Mouse (Mus musculus): Measurements from ENCODE around the gene Gstm7. TPM values are rescaled to one million over a fixed set of nuclear protein-coding genes. Genes with fewer than 3 reads are reported as not detected.

Gstm7 gene
- total and polyA plus RNA-seq, 3 experiments: not detected

- dilution Hi-C loops (cut with MboI; ENCODE audit: extremely low pct_ligation_motif_present, extremely low pct_unique_long_range_greater_than_20kb, low sequenced_read_pairs) (no loop called here), in situ Hi-C loops (cut with MboI; ENCODE audit: low pct_ligation_motif_present, low pct_unique_long_range_greater_than_20kb, low sequenced_read_pairs) (no loop called here)
Observed at GRCm38 (mm10) chr3:107925335-107925734, 6.3 kb downstream of the Gstm7 start.

GRCm38 (mm10) chr3:107920348-107920747, 11.3 kb downstream of the Gstm7 start:
- in situ Hi-C loops (cut with MboI; ENCODE audit: low pct_ligation_motif_present, low pct_unique_long_range_greater_than_20kb, low sequenced_read_pairs): no loop called here
- DNase-seq (ENCODE audit: extremely low read depth): no peak
- H3K9me3 ChIP-seq (replicated peaks; ENCODE audit: low read length): no peaks in the 10 kb centered on the region
- no peak overlapping the region for H3K9ac ChIP-seq (ENCODE audit: insufficient read depth, low read depth)
- H3K4me1 ChIP-seq (ENCODE audit: control insufficient read depth in 1 of 2, insufficient read depth in 2 of 2): no peaks in the 10 kb centered on the region
- dilution Hi-C loops (cut with MboI; ENCODE audit: extremely low pct_ligation_motif_present, extremely low pct_unique_long_range_greater_than_20kb, low sequenced_read_pairs): no loop called here
- H3K36me3 ChIP-seq (replicated peaks in 1 of 2; ENCODE audit: control insufficient read depth in 1 of 2, insufficient read depth in 1 of 2, low read length in 1 of 2): no peaks in the 10 kb centered on the region
- peaks cover 13% of the 10 kb centered on the region for H3K27me3 ChIP-seq (replicated peaks)
- no peak overlapping the region for H3K4me2 ChIP-seq (ENCODE audit: insufficient read depth, low read depth, poor library complexity, severe bottlenecking)
- H3K27ac ChIP-seq (ENCODE audit: insufficient read depth, low read depth): no peak overlapping the region
- TF ChIP-seq CHD1 (IDR thresholded peaks at IDR 0.05; ENCODE audit: low read depth, low read length) (no peak), USF2 (conservative IDR thresholded peaks at IDR 0.05; ENCODE audit: low read depth, low read length) (no peak), MEF2A (IDR thresholded peaks at IDR 0.05; ENCODE audit: borderline replicate concordance, low read depth, low read length) (no peak)
- no peak overlapping the region for H3K4me3 ChIP-seq (replicated peaks in 1 of 3; ENCODE audit: low read depth in 2 of 3, low read length in 2 of 3, poor library complexity in 1 of 3)
- H3K79me2 ChIP-seq (replicated peaks; ENCODE audit: control insufficient read depth, extremely low read depth, insufficient read depth, poor library complexity, severe bottlenecking): no peaks in the 10 kb centered on the region

More at GRCm38 (mm10) chr3:107925335-107925734, 6.3 kb downstream of the Gstm7 start:
- Histone ChIP-seq H3K27ac (ENCODE audit: insufficient read depth, low read depth) (no peak overlapping the region), H3K4me2 (ENCODE audit: insufficient read depth, low read depth, poor library complexity, severe bottlenecking) (no peak overlapping the region), H3K79me2 (replicated peaks; ENCODE audit: control insufficient read depth, extremely low read depth, insufficient read depth, poor library complexity, severe bottlenecking) (no peaks in the 10 kb centered on the region), H3K36me3 (replicated peaks in 1 of 2; ENCODE audit: control insufficient read depth in 1 of 2, insufficient read depth in 1 of 2, low read length in 1 of 2) (no peaks in the 10 kb centered on the region), H3K4me1 (ENCODE audit: control insufficient read depth in 1 of 2, insufficient read depth in 2 of 2) (no peaks in the 10 kb centered on the region), H3K27me3 (replicated peaks) (peaks cover 3% of the 10 kb centered on the region), H3K9me3 (replicated peaks; ENCODE audit: low read length) (no peaks in the 10 kb centered on the region), H3K4me3 (replicated peaks in 1 of 3; ENCODE audit: low read depth in 2 of 3, low read length in 2 of 3, poor library complexity in 1 of 3) (no peak overlapping the region), H3K9ac (ENCODE audit: insufficient read depth, low read depth) (no peak overlapping the region)
- TF ChIP-seq HCFC1 (IDR thresholded peaks at IDR 0.05; ENCODE audit: low read depth, low read length): no peak
- peak; percentile 73; the same call in 1 of the 2 replicates for TF ChIP-seq MAFK (IDR thresholded peaks at IDR 0.05; ENCODE audit: insufficient replicate concordance, low read length)
- TF ChIP-seq CHD2 (IDR thresholded peaks at IDR 0.05; ENCODE audit: low read length): no peak
- DNase-seq (ENCODE audit: extremely low read depth): no peak

DNA sequence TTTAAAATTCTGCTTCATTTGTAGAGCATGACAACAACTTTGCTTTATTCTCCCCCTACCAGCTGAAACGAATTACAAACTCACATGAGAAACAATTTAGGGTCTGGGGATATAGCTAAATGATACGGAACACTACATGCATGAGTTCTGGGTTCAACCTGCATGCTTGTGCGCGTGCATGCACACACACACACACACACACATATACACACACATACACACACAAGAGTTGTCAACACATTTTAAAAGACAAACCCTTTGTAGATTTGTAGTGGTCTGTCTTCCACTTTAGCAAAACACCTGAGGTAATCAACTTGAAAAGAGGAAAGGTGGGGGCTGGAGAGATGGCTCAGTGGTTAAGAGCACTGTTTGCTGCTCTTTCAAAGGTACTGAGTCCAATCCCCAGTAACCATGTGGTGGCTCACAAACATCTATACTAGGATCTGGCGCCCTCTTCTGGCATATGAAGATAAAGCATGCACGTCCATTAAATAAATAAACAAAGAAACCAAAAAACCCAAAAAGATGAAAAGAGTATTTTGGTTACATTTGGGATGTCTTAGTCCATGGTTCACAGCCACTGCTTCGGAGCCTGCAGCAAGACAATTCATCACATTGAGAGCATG, 13.7 kb downstream of the Gstm7 start:
- no peaks in the 10 kb centered on the region for H3K4me1 ChIP-seq (ENCODE audit: control insufficient read depth in 1 of 2, insufficient read depth in 2 of 2)
- H3K27me3 ChIP-seq (replicated peaks): peaks cover 18% of the 10 kb centered on the region
- no peak overlapping the region for H3K27ac ChIP-seq (ENCODE audit: insufficient read depth, low read depth)
- dilution Hi-C loops (cut with MboI; ENCODE audit: extremely low pct_ligation_motif_present, extremely low pct_unique_long_range_greater_than_20kb, low sequenced_read_pairs) (no loop called here), in situ Hi-C loops (cut with MboI; ENCODE audit: low pct_ligation_motif_present, low pct_unique_long_range_greater_than_20kb, low sequenced_read_pairs) (loop anchor here (10.0 kb wide), 1 partner anchor 53 kb away; no protein-coding TSS in a partner anchor)
- no peak overlapping the region for H3K4me3 ChIP-seq (replicated peaks in 1 of 3; ENCODE audit: low read depth in 2 of 3, low read length in 2 of 3, poor library complexity in 1 of 3)
- H3K9me3 ChIP-seq (replicated peaks; ENCODE audit: low read length): peaks cover 2% of the 10 kb centered on the region
- H3K36me3 ChIP-seq (replicated peaks in 1 of 2; ENCODE audit: control insufficient read depth in 1 of 2, insufficient read depth in 1 of 2, low read length in 1 of 2): no peaks in the 10 kb centered on the region
- no peak overlapping the region for H3K9ac ChIP-seq (ENCODE audit: insufficient read depth, low read depth)
- no peak overlapping the region; the same call in 1 of the 2 replicates for H3K4me2 ChIP-seq (ENCODE audit: insufficient read depth, low read depth, poor library complexity, severe bottlenecking)
- no peaks in the 10 kb centered on the region for H3K79me2 ChIP-seq (replicated peaks; ENCODE audit: control insufficient read depth, extremely low read depth, insufficient read depth, poor library complexity, severe bottlenecking)
- DNase-seq (ENCODE audit: extremely low read depth): peak; percentile 72
- TF ChIP-seq CHD2 (IDR thresholded peaks at IDR 0.05; ENCODE audit: low read length) (no peak), SMC3 (IDR thresholded peaks at IDR 0.05; ENCODE audit: low read depth, low read length) (peak; percentile 58), TBP (conservative IDR thresholded peaks at IDR 0.05; ENCODE audit: low read depth, low read length) (no peak), HCFC1 (IDR thresholded peaks at IDR 0.05; ENCODE audit: low read depth, low read length) (no peak), ZC3H11A (IDR thresholded peaks at IDR 0.05; ENCODE audit: low read depth, low read length) (no peak), JUN (IDR thresholded peaks at IDR 0.05; ENCODE audit: insufficient read depth, low read depth, low read length) (no peak), GABPA (IDR thresholded peaks at IDR 0.05; ENCODE audit: insufficient replicate concordance, low read depth, low read length) (no peak), EP300 (IDR thresholded peaks at IDR 0.05; ENCODE audit: low read length) (no peak), NELFE (IDR thresholded peaks at IDR 0.05; ENCODE audit: low read depth, low read length) (no peak), CTCF (conservative IDR thresholded peaks at IDR 0.05 in 1 of 2, IDR thresholded peaks at IDR 0.05 in 1 of 2; ENCODE audit: low read depth in 2 of 2, low read length in 2 of 2) (peak; percentile 55 to 83), MAZ (IDR thresholded peaks at IDR 0.05; ENCODE audit: low read depth, low read length) (no peak), TCF12 (IDR thresholded peaks at IDR 0.05; ENCODE audit: low read depth, low read length) (no peak), RAD21 (IDR thresholded peaks at IDR 0.05; ENCODE audit: low read depth, low read length) (peak; percentile 69), RCOR1 (conservative IDR thresholded peaks at IDR 0.05; ENCODE audit: low read depth, low read length) (no peak), ZMIZ1 (IDR thresholded peaks at IDR 0.05; ENCODE audit: low read depth, low read length) (no peak), PAX5 (IDR thresholded peaks at IDR 0.05; ENCODE audit: low read length) (no peak), BHLHE40 (IDR thresholded peaks at IDR 0.05; ENCODE audit: low read depth, low read length) (no peak), SIN3A (IDR thresholded peaks at IDR 0.05; ENCODE audit: low read length) (no peak), POLR2A (IDR thresholded peaks at IDR 0.05; ENCODE audit: low read depth, low read length) (no peak), MYC (IDR thresholded peaks at IDR 0.05; ENCODE audit: low read depth, low read length) (peak; percentile 91), ELF1 (IDR thresholded peaks at IDR 0.05; ENCODE audit: low read depth, low read length) (no peak), NRF1 (IDR thresholded peaks at IDR 0.05; ENCODE audit: low read depth, low read length) (no peak), MEF2A (IDR thresholded peaks at IDR 0.05; ENCODE audit: borderline replicate concordance, low read depth, low read length) (no peak)
